Comparison of ENCODE assay signal across 7 mouse cellular contexts in genomic region chr2:118730622-118730915, GRCm38 (mm10). TPM values are rescaled to one million over a fixed set of nuclear protein-coding genes. Genes with fewer than 3 reads are reported as not detected.
DNase-seq lines count a peak whose midpoint lies in the region; ATAC-seq and TF ChIP-seq lines count a peak whose summit lies in the region.

No protein-coding gene starts in this region.

- peak; percentile 75 for ATAC-seq in heart, postnatal 0 days (ENCODE audit: insufficient read depth, low read depth)

- TF ChIP-seq EP300 in ES-Bruce4 (IDR thresholded peaks at IDR 0.05; ENCODE audit: insufficient read depth, low read depth, low read length), result no peak
- no peak for TF ChIP-seq EP300 in heart, postnatal 0 days (IDR thresholded peaks at IDR 0.05; ENCODE audit: low read depth)

- no peak for TF ChIP-seq POLR2A in ES-Bruce4 (IDR thresholded peaks at IDR 0.05; ENCODE audit: insufficient read depth, low read length)

- H3K4me1 ChIP-seq in ES-Bruce4 (ENCODE audit: control insufficient read depth, insufficient read depth, low read length), result no peaks in the 10 kb centered on the region
- H3K4me1 ChIP-seq in heart, postnatal 0 days (ENCODE audit: control insufficient read depth, insufficient read depth), result peaks cover 23% of the 10 kb centered on the region

- H3K36me3 ChIP-seq in ES-Bruce4 (ENCODE audit: control insufficient read depth, insufficient read depth, low read length, poor library complexity, severe bottlenecking), result no peaks in the 10 kb centered on the region
- no peaks in the 10 kb centered on the region for H3K36me3 ChIP-seq in heart, postnatal 0 days (replicated peaks; ENCODE audit: control insufficient read depth, insufficient read depth, low read length)

- H3K9me3 ChIP-seq in ES-Bruce4 (replicated peaks; ENCODE audit: control insufficient read depth, insufficient read depth, low read length, poor library complexity, severe bottlenecking), result no peaks in the 10 kb centered on the region
- no peaks in the 10 kb centered on the region for H3K9me3 ChIP-seq in heart, postnatal 0 days (replicated peaks; ENCODE audit: control insufficient read depth, low read length)

- peak; percentile 61 for TF ChIP-seq CTCF in ES-Bruce4 (IDR thresholded peaks at IDR 0.05; ENCODE audit: low read depth, low read length)
- peak; percentile 96 for TF ChIP-seq CTCF in heart, postnatal 0 days (IDR thresholded peaks at IDR 0.05; ENCODE audit: low read depth)
- TF ChIP-seq CTCF in layer of hippocampus, adult 2 months (conservative IDR thresholded peaks at IDR 0.05), result peak; percentile 91

- no peak overlapping the region for H3K27ac ChIP-seq in ES-Bruce4 (ENCODE audit: insufficient read depth, low read length)
- H3K27ac ChIP-seq in heart, postnatal 0 days (ENCODE audit: low read depth), result no peak overlapping the region
- H3K27ac ChIP-seq in layer of hippocampus, adult 2 months, result no peak overlapping the region

- no peaks in the 10 kb centered on the region for H3K27me3 ChIP-seq in ES-Bruce4 (ENCODE audit: control insufficient read depth, insufficient read depth, low read length, poor library complexity, severe bottlenecking)
- no peaks in the 10 kb centered on the region for H3K27me3 ChIP-seq in heart, postnatal 0 days (ENCODE audit: control insufficient read depth, insufficient read depth, low read length)

- no peak overlapping the region for H3K9ac ChIP-seq in ES-Bruce4 (ENCODE audit: low read depth, poor library complexity, severe bottlenecking)
- H3K9ac ChIP-seq in heart, postnatal 0 days (replicated peaks; ENCODE audit: low read depth, low read length), result no peak overlapping the region

- H3K4me3 ChIP-seq in ES-Bruce4 (ENCODE audit: low read depth, low read length), result no peak overlapping the region
- H3K4me3 ChIP-seq in heart, postnatal 0 days (ENCODE audit: low read depth, low read length), result no peak overlapping the region
- H3K4me3 ChIP-seq in layer of hippocampus, adult 2 months, result no peak overlapping the region

- 2% methylated on average over 3 of the region's 3 CpGs for WGBS in heart, postnatal 0 days

- H3K4me2 ChIP-seq in heart, postnatal 0 days (ENCODE audit: low read depth, low read length), result no peak overlapping the region

- DNase-seq in B cell, adult 2 months, result peak; percentile 75 to 77
- DNase-seq in embryo, embryonic 10 days (ENCODE audit: low spot score), result peak; percentile 55
- DNase-seq in heart, postnatal 0 days (ENCODE audit: low spot score), result peak; percentile 63
- peak; percentile 79 for DNase-seq in layer of hippocampus, adult 2 months (ENCODE audit: low spot score in 2 of 2)
- peak; percentile 89 for DNase-seq in lung, postnatal 36 days
- peak; percentile 31 to 50 for DNase-seq in spleen, postnatal 14 days (ENCODE audit: low spot score in 2 of 2)

RNA-seq across cellular contexts. Expression of gene Plcb2, which starts 2.3 kb away (rescaled TPM):
- not detected in 2 replicates for polyA plus RNA-seq in ES-Bruce4 (2011; ENCODE audit: insufficient read depth, insufficient read length, low read depth, missing spikeins)
- total RNA-seq in heart, postnatal 0 days (2014; rRNA removed; ENCODE audit: low replicate concordance), result 1.6 and 7.6 TPM in 2 replicates
- 2.0 and 2.6 TPM in 2 replicates for polyA plus RNA-seq in heart, postnatal 0 days (2015; fragmentation: Nextera tagmentation; extraction: Ambion mirVana)
- 1 to 10 TPM; 2.3 to 2.6 TPM for total RNA-seq in layer of hippocampus, adult 2 months (2021)

RNA-seq across cellular contexts. Expression of gene Inafm2, which starts 15.0 kb away (rescaled TPM):
- 3.6 and 3.8 TPM in 2 replicates for polyA plus RNA-seq in ES-Bruce4 (2011; ENCODE audit: insufficient read depth, insufficient read length, low read depth, missing spikeins)
- total RNA-seq in heart, postnatal 0 days (2014; rRNA removed; ENCODE audit: low replicate concordance), result 39.4 and 44.2 TPM in 2 replicates
- polyA plus RNA-seq in heart, postnatal 0 days (2015; fragmentation: Nextera tagmentation; extraction: Ambion mirVana), result 39.9 and 48.4 TPM in 2 replicates
- total RNA-seq in layer of hippocampus, adult 2 months (2021), result 10 to 100 TPM; 62.1 to 66.7 TPM

RNA-seq across cellular contexts. Expression of gene Ankrd63, which starts 26.8 kb away (rescaled TPM):
- polyA plus RNA-seq in ES-Bruce4 (2011; ENCODE audit: insufficient read depth, insufficient read length, low read depth, missing spikeins), result not detected in 2 replicates
- total RNA-seq in heart, postnatal 0 days (2014; rRNA removed; ENCODE audit: low replicate concordance), result 7.6 and 14.3 TPM in 2 replicates
- 1.6 and 2.0 TPM in 2 replicates for polyA plus RNA-seq in heart, postnatal 0 days (2015; fragmentation: Nextera tagmentation; extraction: Ambion mirVana)
- 10 to 100 TPM; 14.8 to 15.5 TPM for total RNA-seq in layer of hippocampus, adult 2 months (2021)

RNA-seq across cellular contexts. Expression of gene Ccdc9b, which starts 31.9 kb away (rescaled TPM):
- 0.38 and 0.51 TPM in 2 replicates for polyA plus RNA-seq in ES-Bruce4 (2011; ENCODE audit: insufficient read depth, insufficient read length, low read depth, missing spikeins)
- total RNA-seq in heart, postnatal 0 days (2014; rRNA removed; ENCODE audit: low replicate concordance), result 5.7 and 6.8 TPM in 2 replicates
- polyA plus RNA-seq in heart, postnatal 0 days (2015; fragmentation: Nextera tagmentation; extraction: Ambion mirVana), result 3.3 and 3.4 TPM in 2 replicates
- 1 to 10 TPM; 7.6 to 9.6 TPM for total RNA-seq in layer of hippocampus, adult 2 months (2021)

RNA-seq across cellular contexts. Expression of gene Phgr1, which starts 42.0 kb away (rescaled TPM):
- not detected in 2 replicates for polyA plus RNA-seq in ES-Bruce4 (2011; ENCODE audit: insufficient read depth, insufficient read length, low read depth, missing spikeins)
- not detected in 2 replicates for total RNA-seq in heart, postnatal 0 days (2014; rRNA removed; ENCODE audit: low replicate concordance)
- not detected in 2 replicates for polyA plus RNA-seq in heart, postnatal 0 days (2015; fragmentation: Nextera tagmentation; extraction: Ambion mirVana)
- not detected for total RNA-seq in layer of hippocampus, adult 2 months (2021)
